Mouse (Mus musculus): Measurements from ENCODE around the gene Sh3bgrl3.

The Sh3bgrl3 gene

GRCm38 (mm10) chr4:134092382-134093288, 36.0 kb downstream of the Sh3bgrl3 start:
- in situ Hi-C loops (cut with MboI; ENCODE audit: low pct_unique_long_range_greater_than_20kb in 1 of 2, low sequenced_read_pairs in 2 of 2, unreplicated experiment in 1 of 2) = loop anchor here (5.0 kb wide), 2 partner anchors 35 to 60 kb away; partner anchors contain the start of gene Sh3bgrl3 (in 1 of the 2)

- in situ Hi-C loops (cut with MboI; ENCODE audit: low pct_unique_long_range_greater_than_20kb in 1 of 2, low sequenced_read_pairs in 2 of 2, unreplicated experiment in 1 of 2) = loop anchor here (5.0 kb wide), 2 partner anchors 36 to 59 kb away; partner anchors contain the start of gene Sh3bgrl3 (in 1 of the 2)
Observed at GRCm38 (mm10) chr4:134091225-134091529, 37.4 kb downstream of the Sh3bgrl3 start.

GRCm38 (mm10) chr4:134090521-134091224, 37.9 kb downstream of the Sh3bgrl3 start:
- in situ Hi-C loops (cut with MboI; ENCODE audit: low pct_unique_long_range_greater_than_20kb in 1 of 2, low sequenced_read_pairs in 2 of 2, unreplicated experiment in 1 of 2) = loop anchor here (5.0 kb wide), 2 partner anchors 37 to 58 kb away; partner anchors contain the start of gene Sh3bgrl3 (in 1 of the 2)

- in situ Hi-C loops (cut with MboI; ENCODE audit: low pct_unique_long_range_greater_than_20kb in 1 of 2, low sequenced_read_pairs in 2 of 2, unreplicated experiment in 1 of 2) = no loop called here
Observed at GRCm38 (mm10) chr4:134089029-134089428, 39.6 kb downstream of the Sh3bgrl3 start.

GRCm38 (mm10) chr4:134087412-134087811, 41.2 kb downstream of the Sh3bgrl3 start:
- in situ Hi-C loops (cut with MboI; ENCODE audit: low pct_unique_long_range_greater_than_20kb in 1 of 2, low sequenced_read_pairs in 2 of 2, unreplicated experiment in 1 of 2) = no loop called here

- in situ Hi-C loops (cut with MboI; ENCODE audit: low pct_unique_long_range_greater_than_20kb in 1 of 2, low sequenced_read_pairs in 2 of 2, unreplicated experiment in 1 of 2) = no loop called here
Observed at GRCm38 (mm10) chr4:134084999-134085398, 43.6 kb downstream of the Sh3bgrl3 start.

- in situ Hi-C loops (cut with MboI; ENCODE audit: low pct_unique_long_range_greater_than_20kb in 1 of 2, low sequenced_read_pairs in 2 of 2, unreplicated experiment in 1 of 2) = no loop called here
Observed at GRCm38 (mm10) chr4:134082460-134082859, 46.1 kb downstream of the Sh3bgrl3 start.

- in situ Hi-C loops (cut with MboI; ENCODE audit: low pct_unique_long_range_greater_than_20kb in 1 of 2, low sequenced_read_pairs in 2 of 2, unreplicated experiment in 1 of 2) = no loop called here
Observed at GRCm38 (mm10) chr4:134081730-134082386, 46.7 kb downstream of the Sh3bgrl3 start.

GRCm38 (mm10) chr4:134080674-134081073, 47.9 kb downstream of the Sh3bgrl3 start:
- in situ Hi-C loops (cut with MboI; ENCODE audit: low pct_unique_long_range_greater_than_20kb in 1 of 2, low sequenced_read_pairs in 2 of 2, unreplicated experiment in 1 of 2) = no loop called here

- in situ Hi-C loops (cut with MboI; ENCODE audit: low pct_unique_long_range_greater_than_20kb in 1 of 2, low sequenced_read_pairs in 2 of 2, unreplicated experiment in 1 of 2) = loop anchor here in 1 of 2 experiments (5.0 kb wide), 1 partner anchor 46 kb away; no protein-coding TSS in a partner anchor
Observed at GRCm38 (mm10) chr4:134078694-134079093, 49.9 kb downstream of the Sh3bgrl3 start.
